Mouse (Mus musculus): ENCODE measurements around the gene Mtmr6. TPM values are rescaled to one million over a fixed set of nuclear protein-coding genes. Genes with fewer than 3 reads are reported as not detected.

Mtmr6 gene
- polyA plus RNA-seq (2015; fragmentation: Nextera tagmentation; extraction: Ambion mirVana), result 57.0 and 57.3 TPM in 2 replicates

DNA sequence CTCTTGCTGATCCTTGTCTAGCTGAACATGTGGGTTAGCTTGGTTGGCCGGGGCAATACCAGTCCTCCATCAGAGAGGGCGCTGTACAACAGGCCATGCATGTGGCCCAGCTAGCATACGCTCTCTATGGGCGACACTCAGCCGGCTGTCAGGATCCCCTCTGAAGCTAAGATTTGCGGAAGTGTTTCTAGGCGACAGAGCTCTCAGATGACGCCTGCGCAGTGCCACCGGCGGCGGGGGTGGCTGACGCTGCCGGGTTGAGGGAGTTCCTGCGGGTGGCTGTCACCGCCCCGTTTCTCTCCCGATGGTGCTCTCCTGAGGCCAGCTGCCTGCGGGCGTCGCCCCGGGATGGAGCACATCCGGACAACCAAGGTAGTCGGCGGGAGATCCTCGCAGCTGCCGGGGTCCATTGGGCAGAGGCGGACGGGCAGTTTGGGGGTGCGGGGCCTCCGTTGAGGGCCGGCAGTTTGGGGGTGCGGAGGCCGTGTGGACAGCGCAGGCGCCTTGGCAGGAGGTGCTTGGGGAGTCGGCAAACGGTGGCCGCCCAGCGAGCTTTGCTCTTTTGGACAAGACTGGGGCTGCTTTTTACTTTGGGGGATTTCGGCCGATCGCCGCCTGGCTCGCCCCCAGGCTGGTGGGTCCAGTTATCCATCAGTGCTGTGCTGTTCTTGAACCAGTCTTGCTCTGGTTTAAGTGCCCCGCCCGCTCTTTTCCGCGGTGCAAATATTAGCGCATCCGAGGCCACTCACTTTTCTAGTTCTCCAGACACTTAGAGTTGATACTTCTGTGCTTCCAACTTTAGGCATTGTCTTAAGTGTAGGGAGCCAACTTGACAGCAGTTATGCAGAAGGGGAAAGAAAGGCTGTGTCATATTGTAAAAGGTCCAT is at the start of gene Mtmr6:
Gene Mtmr6, plus strand, starts transcription at position 239 of the 887 bp plus-strand sequence.
- Histone ChIP-seq H3K9me3 (no peaks in the 10 kb centered on the region), H3K9ac (peak within 1 kb of the TSS; percentile 93), H3K4me1 (replicated peaks) (peaks cover 25% of the 10 kb centered on the region), H3K27me3 (no peaks in the 10 kb centered on the region), H3K4me3 (peak within 1 kb of the TSS; percentile 90), H3K36me3 (no peaks in the 10 kb centered on the region), H3K27ac (replicated peaks) (peak within 1 kb of the TSS; percentile 89), H3K4me2 (peak within 1 kb of the TSS; percentile 70)
- peak; percentile 99 for ATAC-seq (ENCODE audit: low FRiP score, low read depth)
- WGBS, result under 1% methylated on average over 51 of the region's 51 CpGs

DNA sequence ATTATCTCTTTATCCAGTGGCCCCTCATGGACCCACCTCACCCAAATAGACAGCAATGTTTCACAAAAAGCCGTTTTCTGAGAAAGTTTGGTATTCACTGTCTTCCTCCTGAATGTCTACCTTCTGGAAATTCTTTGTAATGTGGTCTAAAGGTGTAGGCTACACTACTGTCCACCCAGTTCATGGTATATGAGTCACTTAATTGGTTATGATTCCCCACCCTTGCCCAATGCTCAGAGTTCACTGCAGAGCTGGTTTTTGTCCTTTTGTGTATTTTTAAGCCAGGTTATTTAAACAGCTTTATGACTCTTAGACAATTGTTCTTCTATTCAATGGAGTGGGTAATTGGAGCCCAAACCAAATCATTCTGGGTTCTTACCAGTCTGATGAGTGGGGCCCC is 48.9 kb upstream of the Mtmr6 start:
- Histone ChIP-seq H3K27me3 (no peaks in the 10 kb centered on the region), H3K4me2 (no peak overlapping the region), H3K36me3 (peaks cover 18% of the 10 kb centered on the region; the same call in 1 of the 2 replicates), H3K4me1 (replicated peaks) (no peaks in the 10 kb centered on the region), H3K9ac (no peak overlapping the region), H3K9me3 (no peaks in the 10 kb centered on the region), H3K27ac (replicated peaks) (no peak overlapping the region), H3K4me3 (no peak overlapping the region)
- no peak for ATAC-seq (ENCODE audit: low FRiP score, low read depth)
- 98% methylated on average over 1 of the region's 1 CpGs for WGBS

DNA sequence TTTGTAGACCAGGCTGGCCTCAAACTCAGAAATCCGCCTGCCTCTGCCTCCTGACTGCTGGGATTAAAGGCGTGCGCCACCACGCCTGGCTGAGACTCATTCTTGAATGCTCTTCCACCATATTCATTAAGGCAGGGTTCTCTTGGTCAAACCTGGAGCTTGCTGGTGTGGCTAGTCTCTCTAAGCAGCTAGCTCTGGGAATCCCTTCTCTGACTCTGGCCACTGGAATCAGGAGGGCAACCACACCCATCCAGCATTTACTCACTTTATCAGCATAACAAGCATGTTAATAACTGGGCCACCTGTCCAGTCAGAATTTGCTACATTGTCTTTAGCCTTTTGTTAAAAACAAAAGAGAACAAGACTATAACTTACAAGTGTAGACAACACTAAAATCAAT is 47.4 kb upstream of the Mtmr6 start:
- no peak overlapping the region for H3K4me3 ChIP-seq
- H3K27ac ChIP-seq (replicated peaks), result no peak overlapping the region
- 95% methylated on average over 4 of the region's 4 CpGs for WGBS
- peaks cover 23% of the 10 kb centered on the region; the same call in 1 of the 2 replicates for H3K36me3 ChIP-seq
- no peaks in the 10 kb centered on the region for H3K9me3 ChIP-seq
- H3K27me3 ChIP-seq, result no peaks in the 10 kb centered on the region
- H3K4me1 ChIP-seq (replicated peaks), result no peaks in the 10 kb centered on the region
- ATAC-seq (ENCODE audit: low FRiP score, low read depth), result no peak
- H3K4me2 ChIP-seq, result no peak overlapping the region
- no peak overlapping the region for H3K9ac ChIP-seq

DNA sequence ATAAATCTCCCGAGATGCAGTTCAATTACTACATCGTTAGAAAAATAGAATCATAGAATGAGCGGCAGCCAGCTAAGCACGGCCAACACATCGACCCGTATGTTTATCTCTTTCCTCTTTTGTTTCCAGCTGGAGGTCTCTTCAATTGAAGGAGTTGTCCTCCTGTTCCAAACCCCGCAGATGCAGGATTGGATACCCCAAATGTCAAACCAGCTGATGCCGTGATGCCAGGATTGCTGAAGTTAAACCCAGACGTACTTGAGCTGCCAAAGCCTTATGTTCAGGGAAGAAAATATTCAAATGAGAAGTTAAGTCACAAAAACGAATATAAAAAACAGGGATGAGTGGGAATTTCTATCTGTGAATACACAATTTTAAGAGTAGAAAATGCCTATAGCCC is 45.1 kb upstream of the Mtmr6 start:
- Histone ChIP-seq H3K27me3 (no peaks in the 10 kb centered on the region), H3K27ac (replicated peaks) (no peak overlapping the region), H3K9ac (no peak overlapping the region), H3K4me2 (no peak overlapping the region), H3K4me3 (no peak overlapping the region), H3K4me1 (replicated peaks) (no peaks in the 10 kb centered on the region), H3K36me3 (peaks cover 23% of the 10 kb centered on the region; the same call in 1 of the 2 replicates), H3K9me3 (no peaks in the 10 kb centered on the region)
- 88% methylated on average over 10 of the region's 10 CpGs for WGBS
- ATAC-seq (ENCODE audit: low FRiP score, low read depth), result no peak

DNA sequence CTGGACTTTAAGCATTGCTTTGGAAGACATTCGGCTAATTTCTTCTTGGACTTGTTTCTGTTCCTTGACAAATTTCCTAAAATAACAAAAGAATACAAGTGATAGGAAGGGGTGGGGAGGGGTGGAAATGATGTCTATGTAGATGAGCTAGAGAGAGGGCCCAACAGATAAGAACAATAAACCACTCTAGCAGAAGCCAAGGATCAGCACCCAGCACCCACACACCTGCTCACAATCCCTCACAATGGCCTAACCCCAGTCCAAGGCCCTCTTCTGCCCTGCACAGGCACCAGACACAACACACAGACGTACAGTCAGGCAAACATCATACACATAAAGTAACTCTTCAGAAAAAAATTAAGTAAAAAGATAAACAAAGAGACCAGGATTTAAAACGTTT is 26.5 kb upstream of the Mtmr6 start:
- no peak for ATAC-seq (ENCODE audit: low FRiP score, low read depth)
- no peaks in the 10 kb centered on the region for H3K27me3 ChIP-seq
- 91% methylated on average over 3 of the region's 3 CpGs for WGBS
- H3K36me3 ChIP-seq, result peaks cover 51% of the 10 kb centered on the region
- no peak overlapping the region for H3K4me2 ChIP-seq
- H3K4me3 ChIP-seq, result no peak overlapping the region
- no peaks in the 10 kb centered on the region for H3K9me3 ChIP-seq
- H3K27ac ChIP-seq (replicated peaks), result no peak overlapping the region
- no peak overlapping the region for H3K9ac ChIP-seq
- no peaks in the 10 kb centered on the region for H3K4me1 ChIP-seq (replicated peaks)

DNA sequence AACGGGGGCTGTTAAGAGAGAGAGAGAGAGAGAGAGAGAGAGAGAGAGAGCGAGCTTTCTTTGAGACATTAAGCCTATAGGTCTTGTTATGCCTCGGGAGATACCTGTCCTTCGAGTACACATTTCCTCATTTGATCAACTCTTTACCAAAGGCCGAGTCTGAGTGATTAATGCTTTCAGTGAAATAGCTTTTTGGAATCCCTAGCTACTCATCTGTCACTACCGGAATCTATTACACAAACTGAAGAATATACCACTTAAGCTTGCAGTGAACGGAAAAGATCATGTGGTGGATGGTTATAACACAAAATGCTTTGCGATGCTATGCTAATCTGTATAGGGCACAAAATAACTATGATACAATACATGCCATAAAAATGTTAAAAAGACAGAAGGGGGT is 14.7 kb upstream of the Mtmr6 start:
- no peaks in the 10 kb centered on the region for H3K9me3 ChIP-seq
- H3K36me3 ChIP-seq, result no peaks in the 10 kb centered on the region
- WGBS, result 16% methylated on average over 8 of the region's 8 CpGs
- H3K4me1 ChIP-seq (replicated peaks), result peaks cover 25% of the 10 kb centered on the region
- no peaks in the 10 kb centered on the region for H3K27me3 ChIP-seq
- peak overlapping the region; percentile 97 for H3K9ac ChIP-seq
- H3K27ac ChIP-seq (replicated peaks), result peak overlapping the region; percentile 95; the same call in 1 of the 2 replicates
- peak overlapping the region; percentile 87 for H3K4me2 ChIP-seq
- ATAC-seq (ENCODE audit: low FRiP score, low read depth), result no peak
- peak overlapping the region; percentile 83 for H3K4me3 ChIP-seq

DNA sequence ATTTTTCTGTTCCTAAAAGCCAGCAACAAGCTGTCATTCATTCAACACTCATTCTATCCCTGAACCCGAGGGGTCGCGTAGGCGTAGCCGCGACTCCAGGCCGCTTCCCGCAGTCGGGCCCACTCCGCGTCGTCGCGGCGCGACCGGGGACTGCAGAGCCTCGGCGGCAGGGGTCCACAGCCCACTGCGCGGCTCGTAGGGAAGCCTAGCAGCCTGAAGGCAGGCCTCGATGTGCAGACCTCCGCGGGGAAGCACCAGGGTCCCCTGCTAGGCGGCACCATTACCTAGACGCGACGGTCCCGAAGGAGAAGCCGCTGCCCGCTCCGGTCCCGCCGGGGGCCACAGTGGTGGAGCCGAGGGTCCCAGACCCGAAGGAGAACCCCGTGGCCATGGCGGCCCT is 14.1 kb upstream of the Mtmr6 start:
- peak overlapping the region; percentile 87 for H3K4me2 ChIP-seq
- no peaks in the 10 kb centered on the region for H3K9me3 ChIP-seq
- under 1% methylated on average over 39 of the region's 39 CpGs for WGBS

DNA sequence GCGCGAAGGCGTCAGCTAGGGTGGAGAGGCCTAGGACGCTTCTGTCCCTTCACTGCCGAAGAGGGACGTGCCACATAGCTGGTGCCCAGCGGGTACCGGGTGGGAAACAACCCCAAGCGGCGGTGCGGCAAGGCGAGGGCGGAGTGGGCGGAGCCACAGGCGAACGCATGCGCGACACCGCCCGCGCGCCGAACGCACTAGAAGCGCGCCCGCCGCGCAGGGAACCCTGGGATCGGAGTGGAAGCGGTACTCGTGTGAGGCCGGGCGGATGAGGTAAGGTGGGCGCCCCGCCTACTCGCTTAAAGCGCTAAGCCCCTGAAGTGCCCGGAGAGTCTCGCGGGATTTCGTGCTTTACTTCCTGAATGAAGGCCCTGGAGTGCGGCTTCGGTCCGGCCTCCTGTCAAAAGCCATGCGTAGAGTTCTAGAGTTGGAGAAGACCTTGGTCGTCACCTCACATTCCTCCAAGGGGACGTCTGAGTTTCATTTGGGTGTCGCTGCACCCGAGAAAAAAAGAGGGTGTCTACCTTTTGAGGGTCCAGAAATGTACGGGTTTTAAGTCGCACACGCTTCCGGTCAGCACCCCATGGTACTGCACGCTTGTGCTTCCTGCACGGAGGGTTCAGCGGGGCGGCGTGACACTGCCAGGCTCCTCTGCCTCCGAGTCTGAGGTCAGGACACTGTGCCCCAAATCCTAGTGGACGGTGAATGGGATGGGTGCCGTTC is 13.6 kb upstream of the Mtmr6 start, which contains the start of the genes Nupl1 and Gm49336:
Gene Nupl1, minus strand, starts transcription at position 151 of the 723 bp plus-strand sequence.
Gene Gm49336, minus strand, starts transcription at position 227 of the 723 bp plus-strand sequence.
- peak; percentile 100 for ATAC-seq (ENCODE audit: low FRiP score, low read depth)
- under 1% methylated on average over 62 of the region's 62 CpGs for WGBS
- Histone ChIP-seq H3K27me3 (no peaks in the 10 kb centered on the region), H3K9me3 (no peaks in the 10 kb centered on the region), H3K4me1 (replicated peaks) (peaks cover 25% of the 10 kb centered on the region), H3K27ac (replicated peaks) (peak within 1 kb of the TSS; percentile 95), H3K9ac (peak within 1 kb of the TSS; percentile 97), H3K36me3 (no peaks in the 10 kb centered on the region), H3K4me3 (peak within 1 kb of the TSS; percentile 83), H3K4me2 (peak within 1 kb of the TSS; percentile 87)

More for the DNA sequence above, 14.1 kb upstream of the Mtmr6 start:
- Histone ChIP-seq H3K9ac (peak overlapping the region; percentile 97), H3K27me3 (no peaks in the 10 kb centered on the region), H3K4me1 (replicated peaks) (peaks cover 25% of the 10 kb centered on the region), H3K4me3 (peak overlapping the region; percentile 83), H3K27ac (replicated peaks) (peak overlapping the region; percentile 95), H3K36me3 (no peaks in the 10 kb centered on the region)
- no peak for ATAC-seq (ENCODE audit: low FRiP score, low read depth)

DNA sequence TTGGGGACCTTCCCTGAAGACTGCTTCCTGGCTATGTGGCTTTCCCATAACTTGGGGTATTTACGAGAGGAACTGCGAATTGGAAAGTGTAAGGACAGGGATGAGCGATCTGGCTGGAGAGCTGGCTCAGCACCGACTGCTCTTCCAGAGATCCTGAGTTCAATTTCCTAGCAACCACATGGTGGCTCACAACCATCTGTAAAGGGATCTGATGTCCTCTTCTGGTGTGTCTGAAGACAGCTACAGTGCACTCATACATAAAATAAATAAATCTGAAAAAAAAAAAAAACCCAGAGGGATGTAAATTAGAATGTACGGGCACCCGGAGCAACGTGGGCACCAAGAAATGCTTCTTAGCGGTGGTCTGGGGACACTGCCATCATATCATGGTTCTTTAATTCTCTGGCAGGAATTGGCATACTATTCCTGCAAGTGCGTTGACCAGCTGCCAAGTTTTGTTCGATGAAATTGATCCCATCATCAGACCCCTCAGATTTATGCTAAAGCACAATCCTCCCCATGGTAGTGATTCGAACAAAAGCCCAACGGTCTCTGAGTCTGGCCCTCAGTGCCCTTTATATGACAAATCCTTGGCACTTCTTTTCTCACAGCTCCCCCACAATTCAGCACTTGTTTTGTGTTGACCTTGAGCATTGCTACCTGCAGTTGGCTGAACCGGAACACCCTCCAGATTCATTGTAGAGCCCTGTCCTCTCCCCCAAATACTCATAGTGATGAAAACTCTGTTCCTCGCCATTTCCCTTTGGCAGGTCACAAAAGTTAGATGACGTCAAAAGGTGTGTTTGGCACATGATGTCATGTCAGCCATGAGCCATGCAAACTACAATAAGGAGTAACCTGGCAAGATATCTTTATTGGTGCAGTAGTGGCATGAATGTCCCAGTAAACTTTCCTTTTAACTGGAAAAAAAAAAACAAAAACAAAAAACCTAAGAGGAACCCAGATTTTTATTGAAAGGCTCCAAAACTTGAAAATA is 12.7 kb upstream of the Mtmr6 start:
- Histone ChIP-seq H3K36me3 (no peaks in the 10 kb centered on the region), H3K27me3 (no peaks in the 10 kb centered on the region), H3K4me3 (peak overlapping the region; percentile 83), H3K4me1 (replicated peaks) (peaks cover 25% of the 10 kb centered on the region), H3K4me2 (peak overlapping the region; percentile 87), H3K9me3 (no peaks in the 10 kb centered on the region), H3K27ac (replicated peaks) (peak overlapping the region; percentile 95), H3K9ac (peak overlapping the region; percentile 97)
- ATAC-seq (ENCODE audit: low FRiP score, low read depth), result no peak
- WGBS, result 20% methylated on average over 15 of the region's 15 CpGs

DNA sequence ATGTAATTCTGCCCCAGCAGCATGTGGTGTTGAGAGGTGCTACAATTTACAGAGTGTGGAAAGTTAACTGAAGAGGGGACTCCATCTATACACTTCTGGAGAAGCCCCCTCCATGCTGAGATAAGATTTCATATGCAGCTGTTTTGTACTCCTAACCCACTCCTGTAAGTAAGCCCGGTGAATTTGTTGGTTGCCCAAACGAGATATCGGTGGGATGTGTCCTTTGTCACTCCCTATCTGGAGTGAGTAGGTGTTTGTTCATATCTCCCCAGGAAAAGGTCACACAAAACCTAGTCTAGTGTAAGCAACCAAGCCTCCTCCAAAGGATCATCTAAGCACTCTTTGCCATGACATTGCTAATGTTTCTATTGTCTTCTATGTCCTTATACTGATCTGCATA is 11.6 kb upstream of the Mtmr6 start:
- H3K4me3 ChIP-seq, result no peak overlapping the region
- no peaks in the 10 kb centered on the region for H3K36me3 ChIP-seq
- H3K9me3 ChIP-seq, result no peaks in the 10 kb centered on the region
- no peaks in the 10 kb centered on the region for H3K27me3 ChIP-seq
- 93% methylated on average over 3 of the region's 3 CpGs for WGBS
- ATAC-seq (ENCODE audit: low FRiP score, low read depth), result no peak
- H3K4me1 ChIP-seq (replicated peaks), result peaks cover 25% of the 10 kb centered on the region
- H3K4me2 ChIP-seq, result no peak overlapping the region
- no peak overlapping the region for H3K27ac ChIP-seq (replicated peaks)
- H3K9ac ChIP-seq, result no peak overlapping the region

DNA sequence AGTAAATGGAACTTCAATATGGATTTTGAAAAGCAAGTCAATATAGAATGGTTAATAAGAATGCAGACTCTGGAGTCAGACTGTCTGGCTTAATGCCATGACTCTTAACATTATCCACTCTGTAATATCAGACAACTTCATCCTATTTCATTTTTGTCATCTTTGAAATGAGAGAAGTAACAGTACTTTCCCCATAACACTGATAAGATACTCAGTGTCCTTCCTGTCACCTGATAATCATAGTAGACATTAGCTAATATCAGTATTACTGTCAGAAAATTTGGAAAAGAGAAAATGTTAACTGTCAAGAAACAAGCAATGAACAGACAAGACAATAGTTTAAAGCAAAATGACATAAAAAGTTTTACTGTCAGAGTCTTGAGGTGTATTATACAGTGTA is 10.3 kb upstream of the Mtmr6 start:
- no peak for ATAC-seq (ENCODE audit: low FRiP score, low read depth)
- Histone ChIP-seq H3K9me3 (no peaks in the 10 kb centered on the region), H3K27me3 (no peaks in the 10 kb centered on the region), H3K4me1 (replicated peaks) (peaks cover 13% of the 10 kb centered on the region), H3K36me3 (no peaks in the 10 kb centered on the region), H3K4me2 (no peak overlapping the region), H3K27ac (replicated peaks) (no peak overlapping the region), H3K4me3 (no peak overlapping the region), H3K9ac (no peak overlapping the region)

Data from hindbrain, embryonic 15.5 days (tissue).